Mouse (Mus musculus) naive thymus-derived CD4-positive, alpha-beta T cell, adult 5 months (primary cell): ENCODE results near the gene Marco. TPM values are rescaled to one million over a fixed set of nuclear protein-coding genes. Genes with fewer than 3 reads are reported as not detected.

Experiments
- polyA plus RNA-seq: library from polyadenylated mRNA; unstranded; fragments of 100-300 nt; shearing (Covaris generic); gene quantifications from one replicate; pipeline ENCODE4 v1.2.1, GENCODE M21; 2017

Gene Marco
- not detected for polyA plus RNA-seq

GRCm38 (mm10) chr1:120504924-120505323 lies at the start of gene Marco:
Marco (minus strand) TSS chr1:120505024.

Other genes with a start within 250 kb of the Marco start
- 0.44 TPM for gene Steap3, start 232.3 kb downstream of the Marco start, polyA plus RNA-seq
- not detected for gene C1ql2, start 164.4 kb downstream of the Marco start, polyA plus RNA-seq
- gene En1, start 97.4 kb upstream of the Marco start, polyA plus RNA-seq, result not detected